Mouse (Mus musculus): ENCODE results near the gene Apobec4. TPM values are rescaled to one million over a fixed set of nuclear protein-coding genes. Genes with fewer than 3 reads are reported as not detected.

The Apobec4 gene
- total RNA-seq, 2 experiments from 2014 or later: not detected

GRCm38 (mm10) chr1:152796683-152797263 lies 46.4 kb downstream of the Apobec4 start:
- DNase-seq (ENCODE audit: low spot score in 2 of 2): no peak
- intact Hi-C loops (cut with DNase I): no loop called here

DNA sequence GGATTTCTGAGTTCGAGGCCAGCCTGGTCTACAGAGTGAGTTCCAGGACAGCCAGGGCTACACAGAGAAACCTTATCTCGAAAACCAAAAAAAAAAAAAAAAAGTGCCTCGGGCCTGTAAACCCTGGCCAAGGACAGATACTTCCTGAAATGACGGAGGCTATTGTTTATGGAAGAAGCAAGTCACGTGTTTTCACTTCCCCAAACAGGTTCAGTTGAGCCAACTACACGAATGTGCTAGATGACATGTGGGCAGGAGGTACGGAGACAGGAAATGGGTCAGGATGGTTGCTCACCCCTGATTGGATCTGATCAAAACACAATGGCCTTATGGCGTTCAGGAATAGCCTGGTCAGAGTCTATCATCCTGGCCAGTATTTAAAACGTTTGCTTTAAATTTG lies 47.8 kb downstream of the Apobec4 start:
- intact Hi-C loops (cut with DNase I): no loop called here
- no peak for DNase-seq (ENCODE audit: low spot score in 2 of 2)

GRCm38 (mm10) chr1:152799897-152800296 lies 49.5 kb downstream of the Apobec4 start, which contains the start of gene Ncf2:
Gene Ncf2 (plus strand): TSS chr1:152800194.
- intact Hi-C loops (cut with DNase I): no loop called here
- peak in 1 of 2 experiments; percentile 20 for DNase-seq (ENCODE audit: low spot score in 2 of 2)

DNA sequence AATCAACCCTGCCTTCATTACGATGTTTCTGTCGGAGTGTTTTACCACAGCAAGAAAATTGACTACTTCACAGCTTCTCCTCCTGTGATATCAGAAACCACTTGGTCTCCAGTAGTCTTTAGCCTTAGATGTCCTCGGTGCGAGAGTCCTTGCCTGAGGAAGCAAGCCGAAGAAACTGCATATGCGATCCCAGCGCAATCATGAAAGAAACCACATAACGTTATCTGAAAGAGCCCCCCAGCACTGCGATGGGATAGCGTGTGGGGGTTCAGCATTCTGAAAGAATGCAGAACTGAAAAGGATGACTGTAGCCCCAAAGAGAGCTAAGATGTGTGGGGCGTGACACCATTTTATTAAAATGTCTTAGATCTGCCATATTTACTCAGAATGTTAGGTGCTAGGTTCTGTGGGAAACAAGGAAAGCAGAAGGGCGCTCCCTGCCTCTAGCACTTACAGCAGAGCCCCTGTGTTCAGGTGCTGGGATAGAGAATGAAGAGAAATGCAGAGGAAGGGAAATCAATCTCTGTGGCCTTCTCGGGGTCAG lies 50.4 kb downstream of the Apobec4 start:
- intact Hi-C loops (cut with DNase I): no loop called here
- no peak for DNase-seq (ENCODE audit: low spot score in 2 of 2)

DNA sequence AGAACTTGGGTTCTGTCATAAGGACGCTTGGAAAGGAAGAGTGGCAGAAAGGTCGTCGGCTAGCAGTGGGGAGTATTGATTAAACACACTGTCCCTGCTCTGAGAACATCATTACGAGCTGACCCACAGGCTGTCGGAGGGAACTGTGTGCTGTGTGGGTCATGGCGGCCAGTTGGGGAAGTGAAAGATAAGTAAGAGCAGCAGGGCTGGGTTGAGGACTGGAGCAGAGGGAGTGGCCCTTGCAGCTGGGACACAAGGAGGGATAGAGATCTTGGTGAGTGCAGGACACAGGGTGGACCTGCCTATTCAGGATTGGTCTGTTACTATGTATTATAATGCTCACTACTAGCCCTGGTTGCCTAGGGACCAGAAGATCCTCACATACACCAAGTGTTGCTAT lies 54.6 kb downstream of the Apobec4 start:
- intact Hi-C loops (cut with DNase I): no loop called here

More for the DNA sequence above, 54.6 kb downstream of the Apobec4 start:
- DNase-seq (ENCODE audit: low spot score in 2 of 2): no peak

Other genes with a start within 250 kb of the Apobec4 start
- 100 to 1,000 TPM; 103 to 105 TPM for gene Rgl1, start 15.8 kb downstream of the Apobec4 start, total RNA-seq (2021)
- 100 to 1,000 TPM; 146 to 147 TPM for gene Arpc5, start 16.0 kb downstream of the Apobec4 start, total RNA-seq (2021)
- 1 to 10 TPM; 3.4 to 3.9 TPM for gene Ncf2, start 49.6 kb downstream of the Apobec4 start, total RNA-seq (2021)
- gene Smg7, start 152.1 kb downstream of the Apobec4 start, total RNA-seq (2021): 10 to 100 TPM; 81.4 to 89.8 TPM
- gene Nmnat2, start 204.4 kb downstream of the Apobec4 start, total RNA-seq (2021): 100 to 1,000 TPM; 137 to 141 TPM

Measured in left cerebral cortex, postnatal 14 days (tissue).